Mouse (Mus musculus) liver, embryonic 14 days (tissue): ENCODE results near the gene A630023A22Rik. TPM values are rescaled to one million over a fixed set of nuclear protein-coding genes. Genes with fewer than 3 reads are reported as not detected.

Experiments used
- polyA plus RNA-seq: library from polyadenylated mRNA; depleted of rRNA; stranded (reverse); fragments of >200 nt; gene quantifications from 2 replicates; pipeline ENCODE4 v1.2.3, GENCODE M21; 2012; rRNA removed

Gene A630023A22Rik
- polyA plus RNA-seq: not detected in 2 replicates

GRCm38 (mm10) chr14:34102601-34103000 lies at the start of gene A630023A22Rik:
A630023A22Rik (minus strand) TSS chr14:34102754.

GRCm38 (mm10) chr14:34152342-34152741 lies 49.8 kb upstream of the A630023A22Rik start, which contains the start of gene Npy4r:
Npy4r (minus strand) TSS chr14:34152489.

GRCm38 (mm10) chr14:34085731-34086130 lies 16.8 kb downstream of the A630023A22Rik start, which contains the start of gene Anxa8:
Anxa8 (plus strand) TSS chr14:34085981.

DNA sequence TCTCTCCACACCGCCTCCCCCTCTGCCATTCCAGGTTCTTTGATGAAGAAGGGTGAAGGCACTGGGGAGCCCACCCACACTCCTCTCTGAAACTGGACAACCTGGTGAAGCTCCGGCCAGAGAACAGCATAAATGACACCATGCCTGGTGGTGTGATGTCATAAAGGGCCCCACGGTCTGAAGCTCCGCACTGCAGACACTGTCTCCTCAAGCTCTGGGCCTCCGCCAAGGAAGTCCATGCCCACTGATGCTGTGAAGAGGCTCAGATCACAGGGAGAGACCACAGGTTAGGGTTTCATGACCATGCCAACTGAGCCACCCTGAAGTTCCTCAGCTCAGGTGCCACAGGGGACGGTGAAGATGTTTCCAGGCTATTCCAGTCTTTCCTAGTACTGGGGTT lies 50.0 kb downstream of the A630023A22Rik start, which contains the start of gene Antxrl:
Antxrl (plus strand) TSS at position 192 of the 400 bp plus-strand sequence.

DNA sequence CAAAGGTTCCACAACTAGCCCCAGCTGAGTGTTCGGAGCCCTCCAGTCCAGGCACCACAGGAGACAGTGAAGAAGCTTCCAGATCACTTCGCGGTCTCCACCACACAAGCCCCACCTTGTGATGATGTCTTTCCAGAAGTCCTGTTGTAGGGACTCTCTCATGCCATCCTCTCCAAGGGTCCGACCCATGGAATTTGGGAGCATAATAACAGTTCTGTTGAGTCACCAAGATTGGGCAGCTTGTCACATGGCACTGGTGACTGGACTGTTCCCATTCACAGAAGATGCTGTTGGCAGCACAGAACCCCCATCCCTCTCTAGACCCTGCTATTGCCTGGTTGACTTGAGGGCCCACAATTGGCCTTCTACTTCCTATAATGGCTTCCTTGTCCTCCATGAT lies 86.2 kb downstream of the A630023A22Rik start, which contains the start of gene Gm5460:
Gm5460 (plus strand) TSS at position 378 of the 400 bp plus-strand sequence.

DNA sequence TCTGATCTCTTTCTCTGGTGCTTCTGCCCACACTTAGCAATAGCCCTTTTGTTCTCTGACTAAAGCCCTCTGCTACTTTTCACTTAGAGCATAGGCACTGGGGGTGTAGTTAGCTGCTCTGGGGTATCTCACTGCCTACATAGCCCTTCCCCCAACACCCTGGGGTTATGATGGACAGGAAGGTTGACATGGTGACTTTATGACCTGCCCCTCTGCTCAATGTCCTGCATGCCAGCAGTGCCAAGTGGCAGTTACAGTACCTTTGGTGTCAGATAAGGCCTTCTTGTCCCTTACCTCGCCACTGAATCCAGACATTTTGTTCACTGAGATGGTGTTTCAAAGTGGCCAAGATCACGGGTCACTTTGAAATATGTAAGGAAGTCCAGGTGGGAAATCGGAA lies 87.5 kb downstream of the A630023A22Rik start, which contains the start of gene Gm30083:
Gm30083 (minus strand) TSS at position 120 of the 400 bp plus-strand sequence.

Other genes starting within 250 kb of the A630023A22Rik start
- gene Gdf10, start 179.2 kb downstream of the A630023A22Rik start, polyA plus RNA-seq: 3.7 TPM in 2 replicates
- 3.0 and 4.6 TPM in 2 replicates for gene Gdf2, start 161.7 kb downstream of the A630023A22Rik start, polyA plus RNA-seq
- 0.01 and 0.02 TPM in 2 replicates for gene Rbp3, start 148.8 kb downstream of the A630023A22Rik start, polyA plus RNA-seq
- gene Zfp488, start 124.0 kb downstream of the A630023A22Rik start, polyA plus RNA-seq: under 0.01 and 0.01 TPM in 2 replicates
- gene Gm30083, start 87.6 kb downstream of the A630023A22Rik start, polyA plus RNA-seq: not detected in 2 replicates
- gene Gm5460, start 86.0 kb downstream of the A630023A22Rik start, polyA plus RNA-seq: not detected in 2 replicates
- gene Antxrl, start 50.0 kb downstream of the A630023A22Rik start, polyA plus RNA-seq: not detected in 2 replicates
- gene Anxa8, start 16.8 kb downstream of the A630023A22Rik start, polyA plus RNA-seq: 0.05 and 0.06 TPM in 2 replicates
- gene Npy4r, start 49.7 kb upstream of the A630023A22Rik start, polyA plus RNA-seq: 0.01 TPM in 1 of 2 replicates, not detected in the other
- 0.05 and 0.07 TPM in 2 replicates for gene Gprin2, start 98.9 kb upstream of the A630023A22Rik start, polyA plus RNA-seq
- gene Syt15, start 116.8 kb upstream of the A630023A22Rik start, polyA plus RNA-seq: 0.44 and 0.61 TPM in 2 replicates
- 2.7 and 3.4 TPM in 2 replicates for gene Shld2, start 207.7 kb upstream of the A630023A22Rik start, polyA plus RNA-seq
- gene Glud1, start 208.0 kb upstream of the A630023A22Rik start, polyA plus RNA-seq: 171 and 203 TPM in 2 replicates